Mouse (Mus musculus) heart, postnatal 14 days (tissue): ENCODE data around the gene Nfia. TPM values are rescaled to one million over a fixed set of nuclear protein-coding genes. Genes with fewer than 3 reads are reported as not detected.

ENCODE experiments used
- DNase-seq, 2 experiments: peaks; one replicate each; pipeline ENCODE4 v3.0.0; 2021 to 2022
- intact Hi-C: fragments of 180-260 bp; cut with DNase I; formaldehyde crosslinking; loops from one replicate; pipeline ENCODE4 v1.15.1; 2025
- total RNA-seq, 2 experiments: library from RNA; stranded (reverse); gene quantifications; 2 replicates each; pipeline ENCODE4 v1.2.3; 2021

Nfia gene
- total RNA-seq, 2 experiments from 2014 or later = 159 to 170 TPM

- intact Hi-C loops = loop anchor here (5.0 kb wide), 2 partner anchors 143 to 187 kb away; partner anchors contain the start of gene E130114P18Rik
- peak; percentile 53 to 58 for DNase-seq
Measured at GRCm38 (mm10) chr4:97920287-97921079, 147.9 kb downstream of the Nfia start.

- DNase-seq = no peak
- intact Hi-C loops = loop anchor here (5.0 kb wide), 2 partner anchors 144 to 186 kb away; partner anchors contain the start of gene E130114P18Rik
Measured at GRCm38 (mm10) chr4:97921682-97922081, 149.1 kb downstream of the Nfia start.

GRCm38 (mm10) chr4:97923248-97923647 is 150.7 kb downstream of the Nfia start:
- DNase-seq = no peak
- intact Hi-C loops = loop anchor here (5.0 kb wide), 2 partner anchors 146 to 184 kb away; partner anchors contain the start of gene E130114P18Rik

GRCm38 (mm10) chr4:97923876-97924316 is 151.4 kb downstream of the Nfia start:
- DNase-seq = peak; percentile 67 to 75
- intact Hi-C loops = loop anchor here (2.0 to 5.0 kb wide), 3 partner anchors 81 to 183 kb away; partner anchors contain the start of gene E130114P18Rik

GRCm38 (mm10) chr4:97924414-97924813 is 151.9 kb downstream of the Nfia start:
- intact Hi-C loops = loop anchor here (2.0 to 5.0 kb wide), 3 partner anchors 80 to 183 kb away; partner anchors contain the start of gene E130114P18Rik
- no peak for DNase-seq

GRCm38 (mm10) chr4:97924855-97925254 is 152.3 kb downstream of the Nfia start:
- no peak for DNase-seq
- intact Hi-C loops = loop anchor here (2.0 to 5.0 kb wide), 3 partner anchors 80 to 182 kb away; partner anchors contain the start of gene E130114P18Rik

GRCm38 (mm10) chr4:97925644-97926043 is 153.1 kb downstream of the Nfia start:
- intact Hi-C loops = loop anchor here (2.0 kb wide), 1 partner anchor 79 kb away; no protein-coding TSS in a partner anchor
- no peak for DNase-seq

- no peak for DNase-seq
- intact Hi-C loops = no loop called here
Measured at GRCm38 (mm10) chr4:97926607-97927308, 154.2 kb downstream of the Nfia start.

- no peak for DNase-seq
- intact Hi-C loops = no loop called here
Measured at GRCm38 (mm10) chr4:97927309-97927656, 154.7 kb downstream of the Nfia start.

- DNase-seq = no peak
- intact Hi-C loops = loop anchor here (5.0 kb wide), 1 partner anchor 386 kb away; no protein-coding TSS in a partner anchor
Measured at GRCm38 (mm10) chr4:97936371-97936770, 163.8 kb downstream of the Nfia start.

GRCm38 (mm10) chr4:97936912-97937311 is 164.4 kb downstream of the Nfia start:
- DNase-seq = peak in 1 of 2 experiments; percentile 46
- intact Hi-C loops = loop anchor here (5.0 kb wide), 1 partner anchor 385 kb away; no protein-coding TSS in a partner anchor

- intact Hi-C loops = loop anchor here (5.0 kb wide), 1 partner anchor 383 kb away; no protein-coding TSS in a partner anchor
- DNase-seq = no peak
Measured at GRCm38 (mm10) chr4:97939492-97939891, 167.0 kb downstream of the Nfia start.

GRCm38 (mm10) chr4:97939920-97940520 is 167.5 kb downstream of the Nfia start:
- intact Hi-C loops = loop anchor here (5.0 kb wide), 1 partner anchor 382 kb away; no protein-coding TSS in a partner anchor
- DNase-seq = no peak

GRCm38 (mm10) chr4:97941616-97942015 is 169.1 kb downstream of the Nfia start:
- no peak for DNase-seq
- intact Hi-C loops = no loop called here

GRCm38 (mm10) chr4:97944309-97944708 is 171.8 kb downstream of the Nfia start:
- intact Hi-C loops = no loop called here
- no peak for DNase-seq

- intact Hi-C loops = no loop called here
Measured at GRCm38 (mm10) chr4:97947484-97947883, 174.9 kb downstream of the Nfia start.

GRCm38 (mm10) chr4:97948250-97948649 is 175.7 kb downstream of the Nfia start:
- intact Hi-C loops = no loop called here
- no peak for DNase-seq

More at GRCm38 (mm10) chr4:97947484-97947883, 174.9 kb downstream of the Nfia start:
- DNase-seq = no peak

- intact Hi-C loops = no loop called here
- no peak for DNase-seq
Measured at GRCm38 (mm10) chr4:97950341-97951071, 178.0 kb downstream of the Nfia start.

GRCm38 (mm10) chr4:97953886-97954285 is 181.4 kb downstream of the Nfia start:
- DNase-seq = no peak
- intact Hi-C loops = no loop called here

- no peak for DNase-seq
- intact Hi-C loops = no loop called here
Measured at GRCm38 (mm10) chr4:97958121-97958520, 185.6 kb downstream of the Nfia start.
